Mouse (Mus musculus) embryonic fibroblast, embryonic 13.5 days (primary cell): ENCODE results near the gene Ncapg2.

Source experiments
- CTCF ChIP-seq: IDR thresholded peaks from 2 replicates; pipeline ENCODE4 v1.5.1; 2011; ENCODE audit warnings: mild to moderate bottlenecking, control low read depth, low read length, moderate library complexity, borderline replicate concordance; ENCODE audit not compliant: insufficient read depth
- POLR2A ChIP-seq: IDR thresholded peaks from 2 replicates; pipeline ENCODE4 v1.6.1; 2011; ENCODE audit warnings: low read depth, mild to moderate bottlenecking, control low read depth, low read length, moderate library complexity

DNA sequence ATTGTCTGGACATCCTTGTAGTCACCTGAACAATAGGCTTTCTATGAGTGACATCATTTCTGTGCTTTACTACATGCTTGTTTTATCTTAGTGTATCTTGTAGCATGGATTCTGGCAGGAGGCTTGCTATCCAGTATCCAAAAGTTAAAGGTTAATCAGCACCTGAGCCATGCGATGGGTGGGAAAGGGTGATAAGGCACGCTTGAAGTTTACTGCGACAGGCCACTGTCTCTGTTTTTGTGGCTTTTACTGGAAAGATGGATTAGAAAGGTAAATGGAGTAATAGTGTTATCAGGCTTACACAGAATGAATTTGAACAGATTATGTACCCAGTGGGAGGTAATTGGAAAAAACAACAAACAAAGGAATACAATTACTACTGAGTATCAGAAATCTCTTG, 37.0 kb downstream of the Ncapg2 start:
- no peak for TF ChIP-seq CTCF
- TF ChIP-seq POLR2A: no peak
